Mouse (Mus musculus) cerebellum, adult 2 months (tissue): Measurements from ENCODE around the gene Apex2.

ENCODE experiments used
- CTCF ChIP-seq: fragments of 200-500 bp; IDR thresholded peaks from 2 replicates; pipeline ENCODE4 v1.5.1; 2011; ENCODE audit warnings: low read depth, mild to moderate bottlenecking, control low read depth, low read length, moderate library complexity, borderline replicate concordance; ENCODE audit not compliant: insufficient read depth
- POLR2A ChIP-seq: fragments of 200-500 bp; IDR thresholded peaks from 2 replicates; pipeline ENCODE4 v1.6.1; 2011; ENCODE audit warnings: low read length, control low read depth, borderline replicate concordance; ENCODE audit not compliant: insufficient read depth

GRCm38 (mm10) chrX:150594176-150594575 is 4.5 kb upstream of the Apex2 start:
- TF ChIP-seq CTCF, result no peak
- no peak for TF ChIP-seq POLR2A
